Mouse (Mus musculus): ENCODE results near the gene Il31ra.
"Not testable (repeated sequence)": the region's sequence is repeated elsewhere in the genome, so short reads cannot be mapped to it uniquely, and the experiment has no call there.

The Il31ra gene

DNA sequence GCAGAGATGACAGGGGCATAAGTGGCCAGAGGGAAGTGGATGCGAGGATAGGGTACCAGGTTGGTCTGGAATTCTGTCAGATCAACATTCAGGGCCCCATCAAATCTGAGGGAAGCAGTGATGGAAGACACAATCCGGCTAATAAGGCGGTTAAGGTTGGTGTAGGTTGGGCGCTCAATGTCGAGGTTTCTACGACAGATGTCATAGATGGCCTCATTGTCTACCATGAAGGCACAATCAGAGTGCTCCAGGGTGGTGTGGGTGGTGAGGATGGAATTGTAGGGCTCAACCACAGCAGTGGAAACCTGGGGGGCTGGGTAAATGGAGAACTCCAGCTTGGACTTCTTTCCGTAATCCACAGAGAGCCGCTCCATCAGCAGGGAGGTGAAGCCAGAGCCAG is at the start of gene Il31ra:
TSS of gene Il31ra (minus strand) at position 101 of the 400 bp plus-strand sequence.
- DNase-seq (ENCODE audit: extremely low spot score, low read depth, low spot score) = not testable (repeated sequence)

DNA sequence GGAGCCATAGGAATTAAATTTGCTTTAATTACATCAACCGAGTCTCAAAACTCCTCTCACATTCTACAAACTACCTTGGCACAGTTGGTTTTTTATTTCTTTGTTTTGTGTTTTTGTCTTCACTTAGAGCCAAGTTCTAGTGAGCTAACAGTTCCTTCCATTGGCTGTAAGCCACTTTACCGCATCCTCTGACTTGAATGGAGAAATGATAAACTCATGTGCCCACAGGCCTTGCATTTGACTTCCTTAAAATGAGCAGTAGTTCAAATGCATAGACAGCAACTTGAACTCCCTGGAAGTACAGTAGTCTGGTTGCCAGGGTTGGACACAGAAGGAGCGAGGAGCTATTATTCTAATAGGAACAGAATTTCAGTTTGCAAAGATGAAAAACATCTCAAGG is 48.7 kb upstream of the Il31ra start:
- no peak for DNase-seq (ENCODE audit: extremely low spot score, low read depth, low spot score)

DNA sequence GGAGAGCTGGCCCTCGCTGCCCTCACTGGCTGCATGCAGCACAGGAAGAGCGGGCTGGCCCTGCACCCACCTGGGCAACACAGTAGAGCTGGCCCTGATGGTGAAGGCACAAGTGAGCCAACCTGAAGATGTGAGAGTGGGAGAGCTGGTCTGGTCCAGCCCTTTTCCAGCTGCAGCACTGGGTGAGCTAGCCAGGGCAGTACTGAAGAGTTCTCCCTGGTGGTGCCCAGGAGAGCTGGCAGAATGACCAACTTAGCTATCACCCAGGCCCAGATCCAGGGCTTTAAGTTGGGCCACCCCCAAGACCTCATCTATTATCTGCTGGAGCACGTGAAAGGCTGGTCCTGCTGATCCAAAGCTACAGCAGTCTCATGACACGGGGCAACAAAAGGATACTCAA is 45.0 kb upstream of the Il31ra start:
- no peak for DNase-seq (ENCODE audit: extremely low spot score, low read depth, low spot score)

GRCm38 (mm10) chr13:112636498-112636897 is 42.3 kb upstream of the Il31ra start:
- DNase-seq (ENCODE audit: extremely low spot score, low read depth, low spot score) = no peak

GRCm38 (mm10) chr13:112635174-112635837 is 41.1 kb upstream of the Il31ra start:
- no peak for DNase-seq (ENCODE audit: extremely low spot score, low read depth, low spot score)

GRCm38 (mm10) chr13:112625566-112625965 is 31.4 kb upstream of the Il31ra start:
- no peak for DNase-seq (ENCODE audit: extremely low spot score, low read depth, low spot score)

GRCm38 (mm10) chr13:112624622-112625021 is 30.5 kb upstream of the Il31ra start:
- DNase-seq (ENCODE audit: extremely low spot score, low read depth, low spot score) = no peak

DNA sequence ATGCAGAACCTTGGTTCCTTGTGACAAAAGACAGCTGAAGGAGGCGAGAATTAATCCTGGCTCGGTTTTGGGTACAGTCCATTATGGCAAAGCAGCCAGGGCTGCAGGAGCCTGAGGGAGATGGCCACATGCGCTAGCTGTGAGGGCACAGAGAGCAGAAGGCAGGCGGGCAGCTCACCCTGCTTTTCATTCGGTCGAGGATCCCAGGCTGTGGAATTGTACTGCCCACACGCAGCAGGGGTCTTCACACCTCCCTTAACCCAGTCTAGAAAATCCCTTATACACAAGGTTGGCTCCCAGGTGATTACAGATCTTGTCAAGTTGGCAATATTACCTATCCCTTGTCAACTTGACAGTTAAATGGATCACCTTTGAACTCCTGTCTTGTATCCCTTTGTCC is 29.5 kb upstream of the Il31ra start:
- no peak for DNase-seq (ENCODE audit: extremely low spot score, low read depth, low spot score)

DNA sequence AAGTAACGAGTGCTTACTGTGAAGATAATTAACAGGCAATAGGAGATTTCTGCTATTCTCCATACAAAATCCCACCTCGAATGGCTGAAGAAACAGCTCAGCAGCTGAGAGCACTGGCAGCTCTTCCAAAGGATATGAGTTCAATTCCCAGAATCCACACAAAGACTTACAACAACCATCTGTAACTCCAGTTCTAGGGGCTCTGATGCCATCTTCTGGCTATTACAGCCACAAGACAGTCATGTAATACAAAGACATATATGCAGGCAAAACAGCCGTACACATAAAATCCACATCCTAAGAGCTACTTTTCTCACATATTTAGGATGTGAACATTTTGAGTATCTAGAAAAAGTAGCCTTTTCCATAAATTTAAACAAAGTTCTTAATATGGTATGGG is 27.4 kb upstream of the Il31ra start:
- no peak for DNase-seq (ENCODE audit: extremely low spot score, low read depth, low spot score)

DNA sequence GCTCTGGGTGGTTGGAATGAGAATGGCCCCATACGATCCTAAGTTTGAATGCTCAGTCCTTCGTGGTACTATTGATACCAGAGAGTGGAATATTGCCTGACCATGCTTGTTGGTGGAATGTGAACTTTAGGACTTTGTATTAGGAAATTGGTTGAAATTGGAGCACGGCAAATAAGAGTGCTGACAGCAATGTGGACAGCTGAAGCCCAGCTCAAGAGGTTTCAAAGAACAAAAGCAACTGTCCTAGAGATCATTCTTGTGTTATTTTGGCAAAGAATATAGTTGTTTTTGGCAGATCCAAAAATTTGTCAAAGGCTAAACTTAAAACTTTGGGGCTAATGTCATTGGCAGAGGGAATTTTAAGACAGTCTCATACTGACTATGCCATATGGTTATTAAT is 14.4 kb upstream of the Il31ra start:
- no peak for DNase-seq (ENCODE audit: extremely low spot score, low read depth, low spot score)

DNA sequence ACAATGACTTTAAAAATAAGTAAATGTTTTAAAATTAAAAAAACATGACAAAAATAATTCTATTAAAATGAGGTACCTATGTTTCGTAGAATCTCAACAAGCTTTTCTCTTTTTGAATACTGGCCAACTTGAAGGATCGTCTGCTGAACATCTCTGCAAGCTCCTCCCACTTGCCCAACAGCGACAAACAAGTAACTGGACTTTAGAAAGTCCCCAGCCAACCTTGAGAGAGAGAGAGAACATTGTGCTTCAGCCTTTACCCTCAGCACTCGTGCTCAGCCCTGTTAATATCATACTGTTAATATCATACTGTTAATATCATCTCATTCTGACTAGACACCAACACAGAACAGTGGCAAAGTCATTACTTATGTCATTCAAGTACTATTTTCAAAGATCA is 10.3 kb upstream of the Il31ra start:
- no peak for DNase-seq (ENCODE audit: extremely low spot score, low read depth, low spot score)

DNA sequence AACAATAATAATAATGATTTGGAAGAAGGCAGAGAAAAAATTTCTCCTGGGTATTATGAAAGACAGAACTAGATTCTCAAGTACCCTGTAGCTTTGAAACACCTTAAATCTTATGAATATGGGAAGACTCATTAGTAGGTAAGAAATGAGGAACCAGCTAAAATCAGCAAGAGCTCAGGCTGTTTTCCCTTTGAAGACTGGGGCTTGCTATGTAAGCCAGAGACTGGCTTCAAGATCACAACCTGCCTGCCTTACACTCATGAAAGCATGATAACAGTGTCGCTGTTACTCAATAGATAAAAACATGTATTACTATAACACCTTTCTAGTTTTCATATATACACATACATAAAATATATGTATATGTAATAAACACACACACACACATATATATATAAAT is 9.7 kb upstream of the Il31ra start:
- no peak for DNase-seq (ENCODE audit: extremely low spot score, low read depth, low spot score)

- DNase-seq (ENCODE audit: extremely low spot score, low read depth, low spot score) = no peak
Measured at GRCm38 (mm10) chr13:112602607-112603006, 8.4 kb upstream of the Il31ra start.

DNA sequence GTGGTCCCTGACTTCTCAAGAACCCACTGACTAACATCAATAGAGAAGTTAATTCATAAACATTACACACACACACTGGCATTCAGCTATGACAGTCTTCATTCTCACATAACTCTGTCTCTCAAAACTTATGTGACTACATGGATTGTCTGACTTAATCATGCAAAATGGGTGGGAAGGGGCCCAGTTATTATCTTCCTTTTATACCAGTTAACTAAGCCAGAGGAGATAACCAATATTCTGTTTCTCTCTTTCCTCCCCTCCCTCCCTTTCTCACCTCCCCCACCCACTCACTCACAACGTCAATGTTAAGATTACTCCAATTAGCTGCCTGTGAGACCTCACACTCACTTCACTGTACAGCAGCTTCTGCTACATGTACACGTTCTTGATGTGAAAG is 3.9 kb downstream of the Il31ra start:
- no peak for DNase-seq (ENCODE audit: extremely low spot score, low read depth, low spot score)

DNA sequence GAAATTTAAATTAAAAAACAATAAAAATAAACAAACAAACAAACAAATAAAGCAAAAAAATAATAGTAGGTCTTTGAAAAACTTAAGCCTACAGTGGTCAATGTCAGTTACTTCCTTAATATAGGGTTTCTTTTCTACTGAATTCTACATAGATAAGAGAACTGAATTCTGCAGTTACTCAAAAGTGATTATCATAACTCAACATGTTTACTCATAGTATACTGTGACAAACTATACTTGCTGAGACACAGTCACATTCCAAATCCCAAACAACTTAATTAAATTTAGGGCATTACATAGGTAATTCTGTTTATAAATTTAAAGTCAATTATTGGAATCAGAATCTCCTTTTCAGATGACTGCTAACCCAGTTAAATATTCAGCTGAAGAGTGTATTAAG is 4.5 kb downstream of the Il31ra start:
- no peak for DNase-seq (ENCODE audit: extremely low spot score, low read depth, low spot score)

DNA sequence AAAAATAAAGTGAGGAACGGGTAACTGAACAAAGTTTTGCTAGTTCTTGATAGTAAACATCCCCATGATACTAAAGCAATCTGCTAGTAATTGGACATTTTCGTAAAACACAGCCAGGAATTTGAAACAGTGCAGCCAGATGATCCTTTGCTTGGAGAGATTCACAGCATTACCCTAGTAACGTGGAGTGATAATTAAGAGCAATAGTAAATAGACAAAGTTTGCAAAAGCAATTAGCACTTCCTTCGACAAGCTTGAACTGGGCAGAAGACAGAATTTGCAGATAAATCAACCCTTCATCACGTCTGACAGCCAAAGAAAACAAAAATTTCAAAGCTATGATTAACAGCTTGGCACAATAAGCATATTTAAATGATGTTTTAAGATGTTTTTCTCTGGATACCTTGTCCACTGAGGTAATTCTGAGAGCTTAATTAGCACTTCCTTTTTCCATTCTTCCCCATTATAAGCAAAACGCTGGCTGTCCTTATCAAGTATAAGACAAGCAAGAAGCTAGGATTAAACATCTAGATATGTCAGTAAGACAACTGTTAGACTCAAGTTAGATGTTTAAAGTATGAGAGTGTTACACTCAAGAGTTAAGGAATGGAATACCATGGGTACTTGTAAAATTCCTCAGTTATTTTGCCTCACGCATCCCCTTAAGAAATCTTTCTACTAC is 9.5 kb downstream of the Il31ra start:
- DNase-seq (ENCODE audit: extremely low spot score, low read depth, low spot score) = no peak

DNA sequence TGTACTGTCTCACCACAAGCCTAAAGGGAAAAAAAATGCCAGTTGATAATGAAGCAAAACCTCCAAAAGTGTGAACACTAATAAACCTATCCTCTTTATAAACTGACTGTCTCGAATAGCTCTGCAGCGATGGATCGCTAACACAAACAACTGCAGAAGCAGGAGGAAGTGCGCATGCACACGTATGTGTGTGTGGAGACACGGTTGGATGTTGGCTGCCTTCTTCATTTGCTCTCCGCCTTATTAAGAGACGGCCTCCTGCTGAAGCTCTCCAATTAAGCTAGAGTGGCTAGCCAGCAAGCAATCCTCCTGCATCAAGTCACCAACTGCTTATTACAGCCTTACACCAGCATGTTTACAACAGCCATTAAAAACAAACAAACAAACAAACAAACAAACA is 11.9 kb downstream of the Il31ra start:
- no peak for DNase-seq (ENCODE audit: extremely low spot score, low read depth, low spot score)

DNA sequence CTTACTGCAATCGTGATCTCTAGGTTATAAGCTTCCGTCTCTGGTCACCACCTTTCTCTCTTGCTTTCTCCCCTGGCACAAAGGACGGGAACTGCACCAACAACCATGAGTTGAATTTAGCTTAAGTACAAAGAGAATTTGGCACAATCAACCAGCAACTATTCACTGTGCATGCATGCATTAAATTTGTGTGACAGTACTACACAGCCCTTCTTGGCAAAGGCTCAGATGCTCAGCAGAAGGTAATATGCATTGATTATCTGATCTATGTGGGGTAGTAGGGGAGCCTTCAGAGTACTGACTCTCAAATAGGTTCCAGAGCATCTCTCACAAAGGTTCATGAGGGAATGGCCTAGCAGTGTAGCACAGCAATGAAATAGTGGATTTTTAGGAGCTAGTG is 12.4 kb downstream of the Il31ra start:
- DNase-seq (ENCODE audit: extremely low spot score, low read depth, low spot score) = no peak

- peak; percentile 62 for DNase-seq (ENCODE audit: extremely low spot score, low read depth, low spot score)
Measured at GRCm38 (mm10) chr13:112580590-112581320, 13.4 kb downstream of the Il31ra start.

DNA sequence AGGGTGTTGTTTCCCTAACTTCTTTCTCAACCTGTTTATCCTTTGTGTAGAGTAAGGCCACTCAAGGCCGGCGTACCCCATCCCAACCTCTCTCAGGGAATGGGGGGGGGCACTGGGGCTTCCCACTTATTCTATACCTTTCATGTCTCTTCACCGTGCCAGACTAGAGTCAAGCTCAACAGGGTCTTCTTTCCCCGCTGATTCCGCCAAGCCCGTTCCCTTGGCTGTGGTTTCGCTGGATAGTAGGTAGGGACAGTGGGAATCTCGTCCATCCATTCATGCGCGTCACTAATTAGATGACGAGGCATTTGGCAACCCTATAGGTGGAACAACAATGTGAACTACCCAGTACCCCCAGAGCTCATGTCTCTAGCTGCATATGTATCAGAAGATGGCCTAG is 16.1 kb downstream of the Il31ra start:
- DNase-seq (ENCODE audit: extremely low spot score, low read depth, low spot score) = not testable (repeated sequence)

DNA sequence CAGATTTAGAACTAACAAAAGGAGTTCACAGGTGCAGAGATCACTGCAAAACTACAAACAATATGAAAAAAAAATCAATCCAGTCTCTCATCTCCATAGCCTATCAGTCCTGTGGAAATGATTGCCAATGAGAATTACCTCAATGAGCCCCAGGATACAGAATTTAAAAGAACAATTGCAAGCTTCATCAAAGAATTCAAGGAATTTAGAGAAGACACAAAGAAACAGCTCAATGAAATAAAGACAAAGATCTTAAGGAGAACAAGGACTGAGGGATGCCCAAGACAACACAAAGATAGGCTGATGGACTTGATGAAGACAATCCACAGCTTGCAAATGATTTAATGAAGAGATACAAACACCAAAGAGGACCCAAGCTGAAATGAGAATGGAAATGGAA is 20.4 kb downstream of the Il31ra start:
- no peak for DNase-seq (ENCODE audit: extremely low spot score, low read depth, low spot score)

GRCm38 (mm10) chr13:112570768-112571167 is 23.4 kb downstream of the Il31ra start:
- DNase-seq (ENCODE audit: extremely low spot score, low read depth, low spot score) = no peak
